Mouse (Mus musculus) thymus, postnatal 0 days (tissue): Measurements from ENCODE around the gene Trim62. TPM values are rescaled to one million over a fixed set of nuclear protein-coding genes. Genes with fewer than 3 reads are reported as not detected.

ENCODE experiments used
- DNase-seq: peaks from one replicate; pipeline ENCODE4 v3.0.0-alpha.2; 2015; ENCODE audit warnings: low spot score
- polyA plus RNA-seq: library from polyadenylated mRNA; unstranded; fragments of >200 nt; fragmentation: Nextera tagmentation; extraction: Ambion mirVana; gene quantifications from 2 replicates; pipeline ENCODE4 v1.2.1, GENCODE M21; 2015

Gene Trim62
- polyA plus RNA-seq, 1 experiment from 2014 or later: 1.0 TPM

GRCm38 (mm10) chr4:128885540-128885939 is 2.2 kb downstream of the Trim62 start:
- no peak for DNase-seq

- no peak for DNase-seq
These were observed 3.2 kb downstream of the Trim62 start for GRCm38 (mm10) chr4:128886571-128886970.

GRCm38 (mm10) chr4:128887026-128887425 is 3.6 kb downstream of the Trim62 start:
- no peak for DNase-seq

DNA sequence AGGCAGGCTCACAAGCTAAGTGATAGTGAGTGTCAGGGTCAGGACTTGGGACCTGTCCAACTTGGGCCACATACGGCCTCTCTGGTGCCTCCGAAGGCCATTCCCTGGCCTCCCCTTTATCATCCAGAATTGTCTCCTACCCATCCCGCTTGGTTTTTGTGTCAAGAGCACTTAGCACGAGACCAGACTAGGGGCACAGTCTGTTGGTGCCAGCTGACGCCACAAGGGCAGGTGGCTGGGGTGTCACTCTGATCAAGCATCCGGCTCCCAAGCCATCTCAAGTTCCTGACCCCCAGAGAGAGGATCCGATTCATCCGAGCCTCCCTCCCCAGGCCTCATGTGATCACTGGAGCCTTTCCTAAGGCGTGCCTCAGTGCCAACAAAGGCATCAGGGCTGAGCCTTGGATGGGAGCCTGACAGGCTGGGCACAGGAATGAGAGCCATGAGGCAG is 4.3 kb downstream of the Trim62 start:
- DNase-seq: no peak

DNA sequence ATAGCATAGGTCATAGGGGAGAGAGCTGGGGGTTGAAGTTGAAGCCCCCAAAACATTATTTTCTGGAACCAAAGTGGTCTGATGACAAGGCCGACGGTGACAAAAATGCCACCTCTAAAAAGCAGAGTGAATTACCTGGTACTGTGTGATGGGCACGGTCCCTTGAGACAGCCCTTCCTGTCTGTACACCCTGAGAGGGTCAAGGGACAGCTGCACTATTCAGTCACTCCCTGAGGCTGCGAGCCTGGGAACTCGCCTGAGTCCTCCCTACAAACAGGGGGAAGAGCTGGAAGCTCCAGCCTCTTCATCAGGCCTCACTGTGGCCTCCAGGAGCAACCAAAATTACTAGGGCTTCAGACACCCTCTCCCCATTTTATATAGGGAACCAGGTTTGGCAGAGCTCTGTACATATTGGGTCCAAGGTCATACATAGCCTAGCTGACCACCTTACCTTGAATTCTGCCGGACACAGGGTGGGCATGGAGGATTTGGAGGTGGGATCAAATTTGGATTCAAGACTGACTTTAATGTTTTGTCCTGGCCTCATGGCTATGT is 5.1 kb downstream of the Trim62 start:
- no peak for DNase-seq

DNA sequence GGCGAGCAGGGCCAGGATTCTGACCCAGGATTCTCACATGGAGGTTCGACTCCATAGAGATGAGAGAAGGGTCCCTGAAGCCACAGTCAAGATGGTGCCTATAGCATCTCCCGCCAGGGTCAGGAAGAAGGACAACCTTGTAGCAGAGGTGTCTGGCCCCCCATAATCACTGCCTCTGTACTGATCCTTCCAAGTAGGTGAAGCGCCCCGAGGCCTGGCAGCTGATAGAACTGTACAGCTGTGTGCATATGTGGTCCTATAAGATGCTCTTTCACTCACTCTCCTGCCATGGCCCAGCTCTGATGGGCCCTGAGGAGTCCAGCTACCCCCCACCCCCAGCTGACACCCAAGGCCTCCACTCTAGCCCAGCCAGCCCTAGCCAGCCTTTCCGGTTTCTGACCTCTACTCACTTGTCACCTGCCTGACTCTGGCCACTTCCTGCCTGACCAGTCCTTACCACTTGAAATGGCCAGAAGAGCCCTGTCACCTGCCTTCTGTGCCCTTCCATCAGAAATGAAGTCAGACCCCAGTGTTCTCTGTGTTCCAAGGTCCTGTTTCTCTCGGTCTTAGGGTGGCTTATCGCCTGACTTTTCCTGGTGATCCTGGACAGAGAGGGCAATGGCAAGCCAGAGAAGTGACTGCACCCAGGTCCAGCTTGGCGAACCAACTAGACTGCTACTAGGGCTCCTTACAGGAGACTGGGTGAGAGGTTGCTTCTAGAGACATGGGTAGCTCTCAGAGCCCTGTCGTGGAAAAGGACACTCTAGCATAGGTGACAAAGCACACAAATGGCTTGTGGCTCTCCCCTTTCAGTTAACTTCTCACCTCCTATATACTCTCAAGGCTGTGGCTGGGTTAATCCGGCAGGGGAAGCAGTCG is 6.6 kb downstream of the Trim62 start:
- no peak for DNase-seq

DNA sequence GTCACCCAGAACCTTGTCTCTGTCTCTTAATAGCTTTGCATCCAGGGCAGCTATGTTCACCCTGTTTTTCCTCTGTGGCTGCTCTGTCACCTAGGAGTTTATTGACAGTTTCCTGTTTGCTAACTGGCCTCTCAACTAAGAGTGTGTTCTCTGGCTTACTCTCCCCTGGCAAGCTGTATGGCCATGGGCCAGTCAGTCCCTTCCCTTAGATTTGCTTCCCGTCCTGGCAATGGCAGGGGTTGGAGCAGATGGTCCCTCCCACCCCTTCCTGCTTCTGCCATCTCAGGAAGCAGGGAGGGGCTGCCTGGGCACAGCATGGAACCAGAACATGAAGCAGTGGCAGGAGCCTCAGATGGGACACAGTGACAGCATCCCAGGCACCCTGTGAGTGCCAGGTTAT is 7.8 kb downstream of the Trim62 start:
- no peak for DNase-seq

- no peak for DNase-seq
These were observed 8.4 kb downstream of the Trim62 start for GRCm38 (mm10) chr4:128891746-128892145.

DNA sequence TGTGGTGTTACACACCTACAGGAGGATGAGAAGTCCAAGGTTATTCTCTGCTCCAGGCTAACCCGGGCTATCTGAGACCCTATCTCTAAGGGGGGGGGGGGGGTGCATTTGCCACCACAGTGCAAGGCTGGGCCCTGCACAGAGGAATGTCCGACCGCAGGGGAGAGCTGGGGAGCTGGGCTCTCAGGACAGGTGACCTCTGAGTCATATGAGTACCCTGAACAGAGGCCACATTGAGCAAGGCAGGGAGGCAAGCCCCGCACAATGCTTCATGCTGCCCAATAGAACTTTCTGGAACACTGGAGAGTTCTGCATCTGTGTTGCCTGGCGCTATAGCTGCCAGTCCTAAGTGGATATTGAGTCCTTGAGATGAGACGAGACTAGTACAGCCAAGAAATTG is 8.8 kb downstream of the Trim62 start:
- no peak for DNase-seq

- DNase-seq: no peak
These were observed 10.7 kb downstream of the Trim62 start for GRCm38 (mm10) chr4:128894112-128894511.

GRCm38 (mm10) chr4:128895841-128896240 is 12.5 kb downstream of the Trim62 start:
- no peak for DNase-seq

DNA sequence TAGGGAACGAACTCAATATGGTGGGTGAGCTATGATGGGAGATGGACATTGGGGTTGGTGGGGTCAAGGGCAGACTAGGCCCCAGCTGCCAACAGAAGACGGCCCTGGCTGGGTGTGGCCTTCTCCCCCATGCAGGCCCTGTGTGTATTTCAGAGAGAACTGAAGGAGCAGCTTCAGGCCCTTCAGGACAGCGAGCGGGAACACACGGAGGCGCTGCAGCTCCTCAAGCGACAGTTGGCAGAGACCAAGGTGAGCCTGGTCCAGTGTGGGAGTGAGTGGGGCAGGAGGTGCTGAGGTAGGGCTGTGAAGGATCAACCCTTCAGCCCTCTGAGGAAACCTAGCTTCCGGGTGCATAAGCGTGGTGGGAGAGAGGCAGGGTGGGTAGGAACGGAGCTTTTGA is 13.3 kb downstream of the Trim62 start:
- DNase-seq: no peak

GRCm38 (mm10) chr4:128897911-128898421 is 14.6 kb downstream of the Trim62 start:
- DNase-seq: no peak

DNA sequence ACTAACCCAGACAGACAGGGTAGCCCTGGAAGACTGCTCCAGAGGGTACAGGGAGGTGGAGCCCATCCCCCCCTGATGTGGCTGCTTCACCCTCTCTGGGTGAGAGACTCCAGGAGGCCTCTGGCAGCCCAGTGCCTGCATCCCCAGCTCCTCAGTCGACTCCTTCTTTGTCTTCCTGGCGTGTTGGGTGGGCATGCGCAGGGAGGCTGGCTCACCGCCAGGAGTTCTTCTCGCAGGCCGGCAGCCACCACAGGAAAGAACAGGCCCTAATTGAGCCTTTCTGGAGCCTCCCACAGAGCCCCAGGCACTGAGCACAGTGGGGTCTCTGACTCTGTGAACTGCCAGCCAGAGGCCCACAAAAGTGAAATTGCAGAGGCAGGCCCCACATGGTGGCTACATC is 16.0 kb downstream of the Trim62 start:
- DNase-seq: no peak

- no peak for DNase-seq
These were observed 17.1 kb downstream of the Trim62 start for GRCm38 (mm10) chr4:128900484-128900883.

DNA sequence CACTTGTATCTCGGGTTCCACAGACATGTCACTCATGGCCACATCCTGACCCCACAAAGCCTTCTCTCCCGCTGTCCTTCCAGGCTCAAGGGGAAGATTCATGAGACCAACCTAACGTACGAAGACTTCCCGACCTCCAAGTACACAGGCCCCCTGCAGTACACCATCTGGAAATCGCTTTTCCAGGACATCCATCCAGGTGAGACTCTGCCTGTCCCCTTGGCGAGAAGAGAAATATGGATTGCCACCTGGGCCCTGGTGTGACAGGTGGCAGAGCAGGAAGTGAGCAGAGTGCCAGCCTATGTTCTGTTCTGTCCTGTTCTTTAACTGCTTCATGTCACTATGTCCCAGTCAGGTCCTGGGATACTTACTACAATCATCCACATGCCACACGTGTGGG is 19.0 kb downstream of the Trim62 start:
- DNase-seq: no peak

- no peak for DNase-seq
These were observed 20.8 kb downstream of the Trim62 start for GRCm38 (mm10) chr4:128904035-128904800.

DNA sequence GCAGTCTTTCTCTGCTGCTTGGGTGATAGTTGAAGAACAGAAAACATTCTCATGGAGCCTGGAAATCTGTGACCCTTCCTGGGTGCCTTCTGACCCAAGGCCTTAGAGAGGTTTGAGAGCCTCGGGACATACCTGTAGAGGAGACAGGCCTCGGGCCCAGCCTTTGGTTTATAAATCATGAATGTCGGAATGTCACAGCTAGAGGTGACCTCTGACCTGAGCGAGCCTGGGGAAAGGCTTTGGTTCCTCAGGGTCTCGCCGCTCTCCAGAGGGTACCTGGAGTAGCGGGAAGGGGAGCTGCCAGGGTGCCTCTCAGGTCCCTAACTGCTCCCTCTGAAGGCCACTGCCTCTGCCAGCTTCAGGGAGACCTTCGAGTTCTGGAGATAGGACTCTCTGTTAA is 21.9 kb downstream of the Trim62 start:
- DNase-seq: no peak

DNA sequence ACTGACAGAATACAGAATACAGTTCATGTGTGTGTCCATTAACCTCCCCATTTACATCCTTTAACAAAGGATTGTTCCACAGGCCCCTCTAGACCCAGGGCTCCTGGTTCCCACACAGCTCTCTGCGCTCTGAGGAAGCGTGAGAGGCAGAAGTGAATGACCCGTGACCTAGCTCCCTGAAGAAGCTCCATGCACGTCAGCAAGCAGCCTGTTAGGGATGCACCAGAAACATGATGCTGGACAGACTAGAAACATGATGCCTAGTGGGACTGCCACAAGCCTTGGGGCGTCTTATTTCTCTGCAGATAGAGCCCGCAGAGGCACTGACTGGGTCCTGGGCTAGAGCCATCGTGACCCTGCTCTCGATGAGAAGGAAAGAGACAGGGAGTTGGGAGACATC is 23.4 kb downstream of the Trim62 start:
- DNase-seq: no peak

GRCm38 (mm10) chr4:128907238-128907968 is 24.0 kb downstream of the Trim62 start:
- no peak for DNase-seq
